Mouse (Mus musculus) embryonic facial prominence, embryonic 10.5 days (tissue): ENCODE measurements around the gene Trabd2b. TPM values are rescaled to one million over a fixed set of nuclear protein-coding genes. Genes with fewer than 3 reads are reported as not detected.

Experiments used
- DNase-seq: peaks from one replicate; pipeline ENCODE4 v3.0.0-alpha.2; 2017; ENCODE audit warnings: low spot score
- H3K27ac ChIP-seq: fragments of 300-500 bp; sonication (generic); replicated peaks from 2 replicates; pipeline ENCODE4 v1.5.1; 2016; ENCODE audit warnings: mild to moderate bottlenecking
- H3K27me3 ChIP-seq: fragments of 300-500 bp; sonication (generic); replicated peaks from 2 replicates; pipeline ENCODE4 v1.6.1; 2016; ENCODE audit warnings: low read depth, mild to moderate bottlenecking; ENCODE audit not compliant: poor library complexity, severe bottlenecking
- H3K36me3 ChIP-seq: fragments of 300-500 bp; sonication (generic); replicated peaks from 2 replicates; pipeline ENCODE4 v1.6.1; 2016; ENCODE audit warnings: mild to moderate bottlenecking, moderate library complexity
- H3K4me1 ChIP-seq: fragments of 300-500 bp; sonication (generic); 2 replicates; pipeline ENCODE4 v1.6.1; 2016
- H3K4me3 ChIP-seq: fragments of 300-500 bp; sonication (generic); 2 replicates; pipeline ENCODE4 v1.5.1; 2016; ENCODE audit warnings: mild to moderate bottlenecking, moderate library complexity
- H3K9me3 ChIP-seq: fragments of 300-500 bp; sonication (generic); 2 replicates; pipeline ENCODE4 v1.6.1; 2016; ENCODE audit warnings: mild to moderate bottlenecking
- WGBS: fragments of 180-500 bp; shearing (Covaris S2); methylation state at CpG from one replicate; pipeline ENCODE4 v1.1.7; 2016; 5-methylcytosine and 5-hydroxymethylcytosine counted together
- polyA plus RNA-seq: library from polyadenylated mRNA; unstranded; fragments of >200 nt; fragmentation: Nextera tagmentation; extraction: Ambion mirVana; gene quantifications from 2 replicates; pipeline ENCODE4 v1.2.1, GENCODE M21; 2016

The Trabd2b gene
- polyA plus RNA-seq, 1 experiment from 2014 or later = 0.81 TPM

- peak; percentile 93 for DNase-seq
- Histone ChIP-seq H3K4me1 (peaks cover 49% of the 10 kb centered on the region), H3K4me3 (peak overlapping the region; percentile 86), H3K27ac (peak overlapping the region; percentile 90), H3K27me3 (peaks cover 72% of the 10 kb centered on the region), H3K9me3 (no peaks in the 10 kb centered on the region), H3K36me3 (no peaks in the 10 kb centered on the region)
- 2% methylated on average over 61 of the region's 74 CpGs for WGBS
These were observed 706 bp upstream of the Trabd2b start for GRCm38 (mm10) chr4:114405682-114406354.

DNA sequence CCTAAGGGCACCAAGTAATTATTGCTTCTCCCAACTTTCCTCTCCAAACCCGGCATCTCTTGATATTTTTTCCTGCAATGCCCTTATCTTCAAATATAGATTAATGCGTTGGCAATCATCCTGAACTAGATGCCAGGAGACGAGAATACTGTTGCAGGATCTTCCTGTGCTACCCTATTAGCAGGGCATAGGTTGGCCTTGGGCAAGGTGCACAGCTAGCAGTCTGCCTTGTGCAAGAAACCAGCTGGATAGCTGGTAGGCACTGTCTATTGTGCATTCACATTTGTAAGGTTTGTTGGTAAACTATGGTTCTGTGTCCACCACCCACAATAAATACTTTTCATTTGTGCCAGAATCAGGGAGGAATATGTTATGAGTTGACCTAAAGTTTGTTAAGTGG lies 992 bp downstream of the Trabd2b start:
- 61% methylated on average over 3 of the region's 3 CpGs for WGBS
- Histone ChIP-seq H3K9me3 (no peaks in the 10 kb centered on the region), H3K4me1 (peaks cover 54% of the 10 kb centered on the region), H3K4me3 (peak overlapping the region; percentile 86; the same call in 1 of the 2 replicates), H3K27me3 (peaks cover 83% of the 10 kb centered on the region), H3K36me3 (no peaks in the 10 kb centered on the region), H3K27ac (no peak overlapping the region)
- DNase-seq = no peak

- Histone ChIP-seq H3K27me3 (peaks cover 84% of the 10 kb centered on the region), H3K36me3 (no peaks in the 10 kb centered on the region), H3K4me3 (no peak overlapping the region), H3K27ac (no peak overlapping the region), H3K4me1 (peaks cover 52% of the 10 kb centered on the region), H3K9me3 (no peaks in the 10 kb centered on the region)
- no peak for DNase-seq
- 88% methylated on average over 2 of the region's 2 CpGs for WGBS
These were observed 1.8 kb downstream of the Trabd2b start for GRCm38 (mm10) chr4:114408298-114408697.

DNA sequence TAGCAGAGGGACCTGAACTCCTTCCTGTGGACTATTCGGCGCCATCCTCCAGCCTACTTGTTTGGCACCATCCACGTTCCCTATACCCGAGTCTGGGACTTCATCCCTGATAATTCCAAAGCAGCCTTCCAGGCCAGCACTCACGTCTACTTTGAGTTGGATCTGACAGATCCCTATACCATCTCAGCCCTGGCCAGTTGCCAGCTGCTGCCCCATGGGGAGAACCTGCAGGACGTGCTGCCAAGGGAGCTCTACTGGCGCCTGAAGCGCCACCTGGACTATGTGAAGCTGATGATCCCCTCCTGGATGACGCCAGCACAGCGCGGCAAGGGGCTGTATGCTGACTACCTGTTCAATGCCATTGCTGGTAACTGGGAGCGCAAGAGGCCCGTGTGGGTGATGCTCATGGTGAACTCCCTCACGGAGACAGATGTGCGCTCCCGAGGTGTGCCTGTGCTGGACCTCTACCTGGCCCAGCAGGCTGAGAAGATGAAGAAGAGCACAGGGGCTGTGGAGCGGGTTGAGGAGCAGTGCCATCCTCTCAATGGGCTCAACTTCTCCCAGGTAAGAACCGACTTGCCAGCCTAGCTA lies 2.5 kb downstream of the Trabd2b start:
- Histone ChIP-seq H3K4me3 (no peak overlapping the region; the same call in 1 of the 2 replicates), H3K27ac (no peak overlapping the region), H3K36me3 (no peaks in the 10 kb centered on the region), H3K27me3 (peaks cover 77% of the 10 kb centered on the region), H3K4me1 (peaks cover 52% of the 10 kb centered on the region), H3K9me3 (no peaks in the 10 kb centered on the region)
- WGBS = 68% methylated on average over 18 of the region's 18 CpGs
- DNase-seq = no peak

- Histone ChIP-seq H3K4me1 (peaks cover 52% of the 10 kb centered on the region), H3K9me3 (no peaks in the 10 kb centered on the region), H3K36me3 (no peaks in the 10 kb centered on the region), H3K27ac (no peak overlapping the region), H3K4me3 (no peak overlapping the region; the same call in 1 of the 2 replicates), H3K27me3 (peaks cover 73% of the 10 kb centered on the region)
- no peak for DNase-seq
These were observed 3.0 kb downstream of the Trabd2b start for GRCm38 (mm10) chr4:114409511-114409910.

GRCm38 (mm10) chr4:114410026-114410425 lies 3.5 kb downstream of the Trabd2b start:
- Histone ChIP-seq H3K27ac (peak overlapping the region; percentile 32), H3K9me3 (no peaks in the 10 kb centered on the region), H3K4me3 (peak overlapping the region; percentile 30), H3K4me1 (peaks cover 52% of the 10 kb centered on the region), H3K27me3 (peaks cover 70% of the 10 kb centered on the region), H3K36me3 (no peaks in the 10 kb centered on the region)
- no peak for DNase-seq
- WGBS = 28% methylated on average over 3 of the region's 3 CpGs

DNA sequence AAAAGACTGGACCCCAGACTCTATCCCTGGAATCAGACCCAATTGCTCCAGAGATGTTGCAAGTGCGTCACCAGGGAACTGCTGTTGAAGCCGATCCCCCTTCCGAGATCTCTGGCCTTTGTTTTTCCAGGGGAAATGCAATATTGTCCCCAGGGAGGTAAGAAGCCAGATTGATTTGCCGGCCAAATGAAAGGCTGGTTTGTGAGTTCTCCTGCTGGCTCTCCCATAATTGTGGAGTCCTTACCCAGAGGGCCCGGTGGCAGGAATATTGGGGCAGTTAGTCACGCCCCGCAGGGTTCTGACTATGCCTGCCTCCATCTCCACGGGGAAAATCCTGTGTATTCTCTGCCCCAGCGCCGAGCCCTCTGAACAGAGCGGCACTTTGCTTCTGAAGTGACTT lies 3.9 kb downstream of the Trabd2b start:
- peaks cover 54% of the 10 kb centered on the region for H3K4me1 ChIP-seq
- H3K4me3 ChIP-seq = peak overlapping the region; percentile 30
- H3K27ac ChIP-seq = peak overlapping the region; percentile 32
- no peaks in the 10 kb centered on the region for H3K9me3 ChIP-seq
- DNase-seq = peak; percentile 48
- peaks cover 71% of the 10 kb centered on the region for H3K27me3 ChIP-seq
- no peaks in the 10 kb centered on the region for H3K36me3 ChIP-seq
- 9% methylated on average over 11 of the region's 11 CpGs for WGBS

DNA sequence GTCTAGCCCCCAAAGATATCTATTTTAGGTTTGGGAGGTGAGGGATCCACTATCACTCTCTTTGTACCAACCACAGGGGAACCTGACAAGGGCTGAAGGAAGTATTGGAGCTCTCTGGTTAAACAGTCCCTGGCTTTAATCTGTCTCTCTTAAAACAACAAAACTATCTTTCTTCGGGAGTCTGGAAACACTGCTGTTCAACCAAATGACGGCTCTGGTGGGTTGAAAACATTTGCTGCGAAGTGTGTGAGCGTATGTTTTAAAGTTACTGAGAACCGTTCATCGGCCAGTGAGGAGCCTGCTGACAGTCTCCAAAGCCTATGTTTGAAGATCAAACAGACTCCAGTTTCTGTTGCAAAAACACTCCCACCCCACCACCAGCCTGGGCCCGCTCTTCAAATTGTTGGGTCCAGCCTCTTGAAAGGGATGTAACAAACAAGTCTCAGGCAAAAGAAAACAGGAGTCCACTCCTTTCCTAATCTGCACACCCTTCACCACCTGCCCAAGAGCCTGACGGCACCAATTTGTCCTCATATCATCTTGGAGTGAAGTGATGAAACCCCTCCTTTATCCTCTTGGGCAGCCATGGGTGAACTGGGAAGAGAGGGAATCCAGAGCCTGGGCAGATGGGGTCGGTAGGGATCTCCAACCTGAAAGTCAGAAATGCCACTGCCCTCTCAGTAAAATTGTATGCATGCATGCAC lies 4.6 kb downstream of the Trabd2b start:
- Histone ChIP-seq H3K27me3 (peaks cover 71% of the 10 kb centered on the region), H3K4me1 (peaks cover 58% of the 10 kb centered on the region), H3K4me3 (peak overlapping the region; percentile 30; the same call in 1 of the 2 replicates), H3K36me3 (no peaks in the 10 kb centered on the region), H3K27ac (peak overlapping the region; percentile 32; the same call in 1 of the 2 replicates), H3K9me3 (no peaks in the 10 kb centered on the region)
- peak; percentile 15 for DNase-seq
- 29% methylated on average over 9 of the region's 9 CpGs for WGBS

GRCm38 (mm10) chr4:114411846-114412390 lies 5.4 kb downstream of the Trabd2b start:
- H3K36me3 ChIP-seq = no peaks in the 10 kb centered on the region
- H3K27ac ChIP-seq = no peak overlapping the region
- peak; percentile 59 for DNase-seq
- peaks cover 64% of the 10 kb centered on the region for H3K27me3 ChIP-seq
- 35% methylated on average over 6 of the region's 6 CpGs for WGBS
- peaks cover 57% of the 10 kb centered on the region for H3K4me1 ChIP-seq
- no peaks in the 10 kb centered on the region for H3K9me3 ChIP-seq
- H3K4me3 ChIP-seq = no peak overlapping the region

DNA sequence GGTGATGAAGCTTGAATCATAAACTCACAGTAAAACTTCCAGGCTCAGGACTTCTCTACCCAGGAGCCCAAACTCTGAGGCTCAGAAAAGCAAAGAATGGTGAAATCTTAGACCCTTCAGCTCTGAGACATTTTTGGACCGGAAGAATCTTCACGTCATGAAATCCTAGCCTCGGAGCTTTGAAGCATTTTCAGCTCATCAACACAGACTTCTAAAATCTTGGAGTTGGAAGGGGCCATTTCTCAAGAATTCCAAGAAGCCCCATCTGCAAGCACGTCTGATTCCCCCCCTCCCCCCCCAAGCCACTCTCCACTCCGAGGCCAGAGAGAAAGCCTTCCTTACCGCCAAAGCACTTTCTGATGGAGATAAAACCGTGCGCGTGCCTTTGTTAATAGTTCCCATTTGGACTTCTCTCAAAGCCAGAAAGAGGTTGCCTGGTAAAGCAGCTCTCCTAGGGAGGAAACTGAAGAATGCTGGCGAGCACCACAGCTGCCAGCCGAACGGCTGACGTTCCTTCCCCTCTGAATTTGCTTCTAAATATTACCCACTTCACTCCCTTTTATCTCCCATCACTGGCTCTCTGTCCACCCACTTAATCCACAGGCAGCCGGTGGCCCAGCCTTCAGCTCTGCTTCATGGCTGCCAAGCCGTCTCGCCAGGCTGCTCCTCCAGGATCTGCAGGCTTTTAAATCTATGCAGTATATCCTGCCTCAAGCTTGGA lies 9.6 kb downstream of the Trabd2b start:
- WGBS = 40% methylated on average over 16 of the region's 16 CpGs
- Histone ChIP-seq H3K9me3 (no peaks in the 10 kb centered on the region), H3K36me3 (no peaks in the 10 kb centered on the region), H3K4me1 (peaks cover 28% of the 10 kb centered on the region), H3K27me3 (peaks cover 30% of the 10 kb centered on the region; the same call in 1 of the 2 replicates), H3K4me3 (no peak overlapping the region), H3K27ac (peak overlapping the region; percentile 63)
- DNase-seq = peak; percentile 18

DNA sequence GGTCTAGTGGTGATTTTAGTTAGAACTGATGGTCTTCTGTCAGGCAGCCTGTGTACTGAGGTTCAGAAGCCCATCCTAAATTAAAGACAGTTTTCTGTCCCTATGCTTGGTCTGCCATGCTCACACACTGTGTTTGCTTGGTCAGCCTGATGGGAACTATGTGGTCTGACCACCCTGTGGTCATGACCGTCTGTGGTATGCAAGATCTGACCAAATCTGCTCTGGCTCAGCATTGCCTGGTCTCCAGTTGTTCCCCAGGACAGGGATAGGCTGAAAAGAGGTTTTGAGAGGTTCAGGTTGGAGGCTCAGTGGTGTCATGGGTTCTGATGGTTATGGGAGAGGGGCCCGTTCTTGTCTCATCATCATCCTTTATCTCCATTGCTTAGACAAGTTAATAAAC lies 13.6 kb downstream of the Trabd2b start:
- Histone ChIP-seq H3K4me1 (peaks cover 20% of the 10 kb centered on the region), H3K36me3 (no peaks in the 10 kb centered on the region), H3K27ac (no peak overlapping the region), H3K9me3 (no peaks in the 10 kb centered on the region), H3K27me3 (peaks cover 7% of the 10 kb centered on the region; the same call in 1 of the 2 replicates), H3K4me3 (no peak overlapping the region)
- WGBS = 88% methylated on average over 2 of the region's 2 CpGs
- DNase-seq = no peak

DNA sequence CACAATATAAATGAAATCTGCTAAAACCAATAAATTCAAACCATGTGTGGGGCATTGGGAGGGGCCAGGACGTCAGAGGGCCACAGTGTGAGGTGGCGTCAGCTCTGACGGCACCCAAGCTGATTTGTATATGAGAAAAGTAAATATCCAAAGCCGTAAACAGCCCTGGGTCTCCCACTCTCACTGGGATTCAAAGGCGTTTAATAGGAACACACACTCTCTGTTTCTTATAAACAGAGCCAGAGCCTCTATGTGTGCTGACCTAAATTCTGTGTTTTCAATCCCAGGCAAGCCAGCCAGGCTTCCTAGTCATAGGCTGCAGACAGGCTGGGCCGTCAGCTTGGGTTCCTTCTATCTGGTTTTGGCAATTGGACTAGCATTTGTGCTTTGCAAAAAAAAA lies 16.6 kb downstream of the Trabd2b start:
- 55% methylated on average over 6 of the region's 6 CpGs for WGBS
- Histone ChIP-seq H3K4me1 (peaks cover 10% of the 10 kb centered on the region), H3K36me3 (no peaks in the 10 kb centered on the region), H3K4me3 (no peak overlapping the region), H3K9me3 (no peaks in the 10 kb centered on the region), H3K27ac (no peak overlapping the region), H3K27me3 (peaks cover 5% of the 10 kb centered on the region; the same call in 1 of the 2 replicates)
- no peak for DNase-seq
